Mouse (Mus musculus) adrenal gland, adult 18-20 months (tissue): ENCODE measurements at regions not wholly inside any gene's neighbourhood (a gene's known extent, or its start where the extent isn't known, plus 50 kb on each side); places are given as distances from the start of the nearest gene placed in this dataset.

Source experiments
- DNase-seq, 2 experiments: peaks; one replicate each; pipeline ENCODE4 v3.0.0; 2021 to 2022; ENCODE audit warnings: low spot score in 2 of 2

DNA sequence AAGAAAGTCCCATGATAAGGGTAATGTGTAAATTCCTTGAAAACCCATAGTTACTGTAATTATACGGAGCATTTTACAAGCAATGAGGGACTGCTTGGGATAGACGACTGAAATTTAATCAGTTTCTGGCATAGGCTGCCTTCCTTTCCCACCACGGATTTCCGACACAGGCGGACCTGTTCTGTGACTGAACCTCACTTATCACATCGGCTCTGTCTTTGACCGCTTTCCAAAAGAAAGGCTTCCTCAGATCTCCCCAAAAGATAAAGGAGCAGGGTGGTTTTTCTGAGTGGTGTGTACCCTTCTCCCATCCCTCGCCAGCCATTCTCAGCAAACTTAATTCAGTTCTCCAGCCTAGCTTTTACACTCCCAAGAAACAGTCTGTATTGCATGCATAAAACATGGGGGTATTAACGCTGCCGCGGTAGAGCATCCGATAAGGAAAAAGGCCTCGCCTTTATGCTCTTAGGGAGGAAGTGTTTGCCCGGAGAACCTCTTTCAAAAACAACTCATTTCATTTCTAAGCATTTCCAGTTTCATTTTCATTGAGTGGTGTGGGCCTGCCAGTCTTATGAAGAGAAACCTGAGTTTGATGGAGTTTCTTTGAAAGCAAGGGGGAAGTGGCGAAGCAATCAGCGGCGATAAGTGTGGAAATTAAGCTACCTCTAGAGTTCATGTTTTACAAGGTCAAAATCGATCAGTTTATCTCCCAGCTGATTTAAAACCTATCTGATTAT, 435.8 kb upstream of the Adgrl2 start:
- DNase-seq: no peak

DNA sequence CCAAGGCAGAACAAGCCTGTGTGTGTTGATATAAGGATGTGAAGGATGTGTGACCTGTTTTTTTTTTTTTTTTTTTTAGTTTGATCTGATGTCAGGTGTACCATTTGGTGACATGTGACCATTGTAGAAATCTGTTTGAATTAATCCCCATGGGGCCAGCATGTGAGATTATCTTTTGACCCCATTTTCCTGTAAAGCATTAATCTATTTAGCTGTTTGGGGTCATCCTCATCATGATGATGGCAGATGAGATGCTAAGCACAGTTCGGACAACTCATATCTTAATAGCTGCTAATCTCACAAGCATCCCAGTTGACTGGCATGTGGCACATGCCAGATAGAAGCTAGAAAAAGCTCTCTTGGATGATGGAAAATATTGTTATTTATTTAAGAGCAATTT, 434.0 kb upstream of the Adgrl2 start:
- no peak for DNase-seq

DNA sequence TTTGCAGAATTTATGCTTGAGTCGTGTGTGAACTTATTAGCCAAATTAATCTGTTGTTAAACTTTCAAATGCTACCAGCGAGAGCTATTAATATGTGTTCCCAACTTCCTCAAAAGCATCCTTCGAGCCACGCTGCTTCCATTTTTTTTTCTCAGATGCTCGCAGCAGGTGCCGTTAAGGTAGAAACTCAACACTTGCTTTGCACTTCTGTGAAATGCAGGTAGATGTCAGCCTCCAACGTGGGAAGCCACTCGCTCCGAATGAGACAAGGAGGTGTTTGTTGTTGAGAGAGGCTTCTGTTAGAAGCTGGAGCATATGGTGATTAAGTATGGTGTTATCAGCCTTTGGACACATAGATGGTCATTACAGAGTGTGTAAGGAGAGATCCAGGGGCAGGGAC, 433.1 kb upstream of the Adgrl2 start:
- no peak for DNase-seq

DNA sequence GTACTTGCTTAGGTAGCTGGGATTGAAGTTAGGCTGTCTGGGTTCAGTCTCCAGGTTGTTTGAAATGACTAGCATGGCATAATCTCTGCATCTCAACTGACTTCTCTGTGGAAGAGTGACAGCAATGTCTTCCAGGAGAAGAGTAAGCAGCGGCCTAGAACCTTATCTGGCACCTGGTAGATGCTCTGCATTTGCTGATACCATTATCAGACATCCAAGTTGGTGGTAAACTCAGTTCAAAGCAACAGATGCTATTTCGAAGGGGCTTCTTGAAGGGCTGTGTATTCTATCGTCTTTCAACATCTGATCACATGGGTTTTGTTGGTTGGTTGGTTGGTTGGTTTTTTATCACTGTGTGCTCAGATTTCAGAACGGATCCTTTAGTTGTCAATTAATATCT, 424.7 kb upstream of the Adgrl2 start:
- no peak for DNase-seq

DNA sequence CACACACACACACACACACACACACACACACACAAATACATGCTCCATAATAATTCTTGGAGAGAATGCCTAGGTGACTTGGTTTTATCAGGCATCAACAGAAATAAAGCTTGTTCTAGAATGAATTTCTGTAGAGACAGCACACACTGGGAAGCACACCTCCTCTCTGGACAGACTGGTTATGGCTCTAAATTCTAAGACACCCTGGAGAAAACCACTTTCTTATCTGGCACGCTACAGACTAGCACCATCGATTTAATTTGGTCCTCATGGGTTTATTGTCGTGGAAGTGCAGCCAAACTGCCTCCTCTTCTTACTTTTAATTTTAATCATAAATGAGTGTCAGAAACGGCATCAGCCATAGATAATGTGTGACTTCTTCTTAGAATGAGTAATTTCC, 422.8 kb upstream of the Adgrl2 start:
- no peak for DNase-seq

DNA sequence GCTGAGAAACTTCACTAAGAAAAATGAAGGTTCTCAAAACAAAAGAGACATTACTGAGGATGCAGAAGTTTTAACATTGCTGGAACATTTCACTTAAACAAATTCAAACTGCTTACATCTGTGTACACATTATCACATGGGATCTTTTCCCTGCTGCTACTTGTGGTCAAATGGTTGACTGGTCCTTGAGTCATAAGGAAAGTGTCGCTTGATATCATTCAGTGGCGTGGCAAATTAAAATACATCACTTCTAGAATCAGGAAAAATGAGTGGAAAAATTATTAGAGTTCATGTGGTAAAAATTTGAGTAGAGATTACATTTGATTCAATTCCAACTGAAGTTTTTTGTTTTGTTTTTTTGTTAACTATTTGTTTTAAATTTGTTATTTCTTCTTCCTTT, 420.2 kb upstream of the Adgrl2 start:
- DNase-seq: no peak

DNA sequence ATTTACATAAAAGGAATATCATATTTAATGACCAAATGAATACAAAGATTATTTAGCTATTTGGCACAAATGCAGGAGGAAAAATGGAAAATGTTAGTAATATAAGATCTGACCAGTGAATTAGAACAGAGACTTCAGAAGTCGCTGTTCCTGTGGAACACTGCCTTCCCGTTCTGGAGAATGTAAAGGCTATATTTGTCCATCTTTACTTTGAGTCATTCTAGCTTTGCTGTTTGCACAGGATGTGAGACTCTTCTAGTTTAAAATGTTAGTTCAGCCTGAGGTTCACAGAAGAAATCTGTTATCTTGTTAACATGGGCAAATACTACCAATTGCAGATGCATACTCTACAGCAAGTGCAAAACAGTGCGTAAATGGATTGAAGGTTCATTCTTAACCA, 418.5 kb upstream of the Adgrl2 start:
- no peak for DNase-seq

DNA sequence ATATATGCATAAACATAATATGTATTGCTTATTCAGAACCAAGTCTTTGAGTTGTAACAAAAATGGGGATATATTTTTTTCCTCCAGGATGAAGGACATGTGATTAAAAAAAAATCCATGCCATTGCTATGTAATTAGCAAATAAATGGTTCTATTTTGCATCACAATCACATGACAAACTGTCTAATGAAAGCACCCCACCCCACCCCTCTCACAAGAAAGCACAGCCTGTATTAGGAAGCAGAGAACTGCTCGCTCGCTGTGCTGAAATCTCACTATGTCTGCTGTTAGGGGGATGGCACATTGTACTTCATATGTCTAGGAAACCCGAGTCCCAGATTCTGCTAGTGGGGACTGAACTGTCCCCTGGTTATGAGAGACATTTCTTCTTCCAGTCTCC, 415.5 kb upstream of the Adgrl2 start:
- DNase-seq: no peak

DNA sequence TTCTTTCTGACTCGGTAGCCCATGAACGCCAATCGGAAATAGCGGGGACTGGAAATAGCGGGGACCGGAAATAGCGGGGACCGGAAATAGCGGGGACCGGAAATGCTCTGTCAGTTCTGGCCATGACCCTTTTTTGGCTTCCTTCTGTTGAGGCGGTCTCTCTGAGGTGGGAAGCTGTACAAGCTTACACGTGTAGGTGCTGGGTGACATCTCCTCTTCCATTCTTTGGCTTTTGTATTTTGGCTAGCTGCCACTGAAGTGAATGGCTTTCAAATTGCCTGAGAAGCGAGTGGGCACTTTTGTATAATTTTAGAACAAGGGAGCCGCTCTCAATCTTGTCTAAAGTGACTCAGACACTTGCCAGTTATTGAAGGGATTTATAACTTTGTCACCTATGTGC, 414.3 kb upstream of the Adgrl2 start:
- no peak for DNase-seq

DNA sequence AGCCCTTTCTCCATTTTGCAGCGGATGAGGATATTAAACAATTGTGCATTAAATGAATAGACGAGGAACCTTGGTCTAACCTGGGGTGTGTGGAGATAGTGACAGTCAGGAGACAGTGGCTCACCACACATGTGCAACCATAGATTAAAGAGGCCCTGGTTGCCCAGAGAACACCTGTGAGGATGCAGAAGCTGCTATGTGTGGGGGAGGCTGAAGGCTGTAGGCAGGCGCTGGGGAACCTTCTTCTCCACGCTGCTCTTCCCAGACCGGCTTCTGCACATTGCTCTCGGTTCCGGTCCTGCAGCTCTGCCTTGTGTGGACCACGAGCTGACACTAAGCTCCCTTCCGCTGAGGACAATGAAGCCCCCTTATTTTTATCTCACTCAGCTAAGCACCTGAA, 412.1 kb upstream of the Adgrl2 start:
- DNase-seq: no peak

DNA sequence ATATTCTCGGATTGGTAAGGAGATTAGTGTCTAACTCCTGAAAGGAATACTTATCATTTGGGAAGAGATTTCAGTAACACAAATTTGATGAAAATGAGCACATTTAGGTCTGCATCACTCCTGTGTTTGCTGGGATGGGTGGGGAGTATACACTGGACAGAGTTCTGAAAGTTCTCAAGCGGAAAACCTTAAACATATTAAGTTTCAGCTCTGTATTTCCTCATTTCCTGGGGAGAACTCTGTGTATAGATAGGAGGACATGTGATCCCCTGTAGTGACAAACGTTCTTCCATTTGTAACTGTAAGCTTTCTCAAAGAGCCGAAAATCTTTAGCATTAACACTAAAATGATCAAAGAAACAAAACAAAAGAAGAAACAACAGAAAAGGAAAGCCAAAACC, 404.7 kb upstream of the Adgrl2 start:
- DNase-seq: no peak

DNA sequence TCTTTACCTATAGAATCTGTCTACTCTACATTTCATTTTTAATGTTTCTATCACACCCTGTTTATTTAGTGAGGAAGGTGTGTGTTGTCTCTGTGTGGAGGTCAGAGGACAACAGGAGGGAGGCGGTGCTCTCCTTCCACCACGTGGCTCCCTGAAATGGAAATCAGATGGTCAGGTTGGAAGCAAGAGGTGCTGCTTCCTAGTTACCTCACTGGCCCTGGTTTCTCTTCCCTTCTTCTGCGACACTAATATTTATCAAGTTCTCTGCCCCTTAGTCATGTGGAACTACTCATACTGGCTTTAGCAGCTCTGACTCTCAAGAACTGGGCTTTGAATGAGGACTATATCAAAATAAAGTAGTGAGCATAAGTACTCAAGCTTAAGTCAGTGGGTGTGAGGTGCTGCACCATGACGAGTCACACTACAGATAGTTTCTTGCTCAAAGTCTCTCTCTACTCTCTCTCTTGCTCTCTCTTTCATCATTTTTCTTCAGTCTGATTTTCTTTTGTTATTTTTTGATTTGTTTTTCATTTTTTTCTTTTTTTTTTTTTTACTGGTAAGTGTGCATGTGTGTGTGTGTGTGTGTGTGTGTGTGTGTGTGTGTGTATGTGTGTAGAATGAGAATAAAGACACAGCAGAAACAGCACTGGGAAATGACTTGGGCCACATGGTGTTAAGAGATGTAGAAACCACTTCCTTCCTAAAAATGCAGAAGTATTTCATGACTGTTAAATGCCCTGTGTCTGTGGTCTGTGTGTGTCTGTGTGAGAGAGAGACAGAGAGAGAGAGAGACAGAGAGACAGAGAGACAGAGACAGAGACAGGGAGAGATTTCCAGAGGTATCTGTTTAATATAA, 403.2 kb upstream of the Adgrl2 start:
- DNase-seq: no peak

DNA sequence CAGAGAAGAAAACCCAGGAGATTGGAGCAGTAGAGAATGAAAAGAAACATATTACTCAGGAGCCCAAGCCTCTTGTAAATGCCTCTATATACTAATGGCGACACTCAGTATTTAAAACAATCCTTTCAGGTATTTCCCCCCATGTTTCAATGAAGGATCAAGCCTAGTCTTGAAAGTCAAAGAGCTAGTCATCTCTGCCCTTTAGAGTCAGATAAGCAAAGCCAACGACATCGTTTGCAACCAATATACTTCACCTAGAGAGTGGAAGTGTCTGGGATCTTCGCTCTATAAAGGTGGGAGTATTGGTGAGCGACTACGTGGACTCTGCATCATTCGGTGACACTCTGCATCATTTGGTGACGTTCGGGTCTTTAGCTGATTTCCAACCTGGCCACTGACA, 401.8 kb upstream of the Adgrl2 start:
- no peak for DNase-seq

DNA sequence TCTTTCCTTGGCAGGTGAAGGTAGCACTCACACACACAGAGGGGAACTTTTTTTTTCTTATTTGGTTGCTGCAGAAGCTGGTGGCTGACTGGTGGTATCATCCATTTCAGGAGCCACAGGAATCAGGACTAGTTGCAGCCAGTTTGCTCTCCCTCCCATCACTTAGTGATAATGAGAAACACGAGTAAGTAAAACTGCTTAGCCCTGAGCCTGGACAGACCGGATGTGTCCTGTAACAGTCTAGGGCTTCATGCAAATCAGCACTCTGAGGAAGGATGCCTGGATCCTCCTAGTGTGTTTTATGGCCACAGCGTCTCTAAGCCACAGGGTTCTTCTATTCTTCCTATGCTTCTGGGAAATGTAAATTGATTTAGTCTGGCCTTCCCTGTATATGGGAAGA, 397.2 kb upstream of the Adgrl2 start:
- no peak for DNase-seq

DNA sequence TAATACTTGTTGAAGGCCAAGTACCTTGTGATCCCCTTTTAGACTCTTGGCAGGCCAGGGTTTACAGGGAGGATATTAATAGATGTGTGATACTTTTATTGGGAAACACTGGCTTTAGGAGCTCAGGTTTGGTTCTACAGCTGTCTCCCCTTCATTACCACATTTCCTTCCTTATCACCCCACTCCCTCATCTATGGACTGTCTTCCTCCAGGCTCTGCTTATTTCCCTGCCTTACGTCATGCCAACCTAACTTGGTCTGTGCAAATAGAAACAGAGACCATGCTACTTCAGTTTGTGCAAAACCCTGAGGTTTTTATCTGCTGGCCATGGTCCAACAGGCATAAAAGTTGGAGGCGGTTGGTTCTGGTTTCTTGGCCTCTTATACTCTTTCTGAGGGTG, 395.7 kb upstream of the Adgrl2 start:
- DNase-seq: no peak

DNA sequence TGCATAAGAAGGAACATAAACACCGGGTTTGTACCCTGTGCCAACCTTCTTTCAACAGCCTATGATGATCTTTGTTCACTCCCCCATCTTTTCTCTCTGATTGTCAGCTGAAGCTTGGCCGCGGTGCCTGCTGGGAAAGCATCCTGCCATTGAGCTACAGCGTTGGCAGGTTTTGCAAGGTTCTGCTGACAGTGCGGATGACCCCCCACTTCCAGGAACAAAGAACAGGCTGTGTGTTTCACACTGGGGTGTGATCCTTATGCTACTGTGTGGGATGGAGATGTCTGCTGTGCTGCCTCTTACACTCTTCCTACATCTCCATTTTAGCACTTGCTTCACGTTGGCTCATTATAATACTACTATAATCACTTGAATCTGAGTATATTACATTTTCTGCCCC, 395.0 kb upstream of the Adgrl2 start:
- no peak for DNase-seq

DNA sequence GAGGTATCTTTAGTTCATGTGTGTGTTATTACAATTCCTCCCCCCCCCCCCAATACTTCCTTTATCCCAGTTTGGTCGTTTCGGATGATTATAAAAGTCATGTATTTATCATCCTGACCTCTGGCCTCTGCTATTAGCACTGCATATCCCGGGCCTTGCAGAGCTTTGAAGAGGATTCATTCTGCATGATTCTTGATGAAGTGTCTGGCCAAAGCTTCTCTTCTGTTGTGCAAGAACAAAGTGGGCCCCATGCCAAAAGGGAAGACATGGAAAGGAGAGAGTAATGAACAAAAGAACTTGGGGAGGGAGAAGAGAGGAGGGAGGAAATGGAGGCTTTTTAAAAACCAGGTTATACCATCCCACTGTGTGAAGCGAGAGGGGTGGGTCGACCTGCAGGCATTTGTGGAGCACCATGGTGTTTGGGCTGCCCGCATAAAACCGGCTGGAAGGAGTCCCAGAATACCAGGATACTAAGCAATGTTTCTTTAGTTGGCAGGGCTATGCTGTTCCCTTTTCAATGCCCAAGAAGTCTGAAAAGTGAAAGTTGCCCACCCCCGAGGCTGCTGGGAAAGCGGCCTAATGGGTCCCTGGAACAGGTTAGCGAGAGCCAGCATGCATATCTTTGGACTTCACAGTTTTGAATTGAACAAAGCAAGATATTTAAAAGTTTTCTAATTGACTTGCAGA, 391.3 kb upstream of the Adgrl2 start:
- DNase-seq: peak; percentile 25 to 40

DNA sequence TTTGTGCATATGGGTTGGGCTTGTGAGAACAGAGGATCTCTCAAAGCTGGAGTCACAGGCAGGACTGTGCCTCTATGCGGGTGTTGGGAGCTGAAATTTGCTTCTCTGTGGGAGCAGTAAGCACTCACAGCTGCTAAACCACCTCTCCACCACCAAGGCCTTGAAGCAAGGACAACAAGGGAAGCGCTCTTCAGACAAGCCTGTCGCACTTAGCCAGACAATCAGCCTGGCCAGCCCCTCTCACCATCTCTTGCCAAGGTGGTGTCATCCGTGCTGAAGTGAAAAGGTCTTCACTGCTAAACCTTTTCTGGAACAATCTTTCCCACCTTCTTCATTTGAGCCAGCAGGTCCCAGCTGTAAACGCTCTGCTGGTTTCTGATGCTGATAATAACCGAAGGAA, 390.7 kb upstream of the Adgrl2 start:
- DNase-seq: no peak

DNA sequence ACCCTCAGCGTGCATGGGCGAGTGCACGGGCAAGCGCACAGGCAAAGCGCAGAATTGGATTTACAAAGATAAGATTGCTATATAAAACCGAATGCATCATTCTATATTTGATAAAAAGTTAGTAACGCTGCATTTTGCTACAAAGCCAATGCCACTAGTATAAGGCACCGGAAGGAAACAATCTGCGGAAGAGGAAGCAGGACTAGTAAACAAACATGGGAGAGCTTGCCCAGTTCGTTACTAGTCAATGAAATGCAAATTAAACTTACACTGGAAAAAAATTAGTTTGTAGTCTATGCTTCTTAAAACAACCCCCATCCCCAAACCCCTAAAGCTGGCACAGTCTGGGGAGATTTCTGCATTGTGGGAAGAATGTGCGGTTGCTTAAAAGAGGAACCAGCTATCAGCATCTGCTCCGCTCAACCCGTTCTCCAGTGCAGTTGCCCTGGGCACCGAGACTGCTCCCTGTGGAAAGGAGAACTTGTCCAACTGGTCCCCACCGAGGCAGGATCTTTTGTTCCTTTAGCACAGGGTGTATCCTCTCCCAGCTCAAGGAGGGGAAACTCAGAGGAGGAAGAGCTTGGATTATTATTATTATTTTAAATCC, 389.6 kb upstream of the Adgrl2 start:
- DNase-seq: no peak

DNA sequence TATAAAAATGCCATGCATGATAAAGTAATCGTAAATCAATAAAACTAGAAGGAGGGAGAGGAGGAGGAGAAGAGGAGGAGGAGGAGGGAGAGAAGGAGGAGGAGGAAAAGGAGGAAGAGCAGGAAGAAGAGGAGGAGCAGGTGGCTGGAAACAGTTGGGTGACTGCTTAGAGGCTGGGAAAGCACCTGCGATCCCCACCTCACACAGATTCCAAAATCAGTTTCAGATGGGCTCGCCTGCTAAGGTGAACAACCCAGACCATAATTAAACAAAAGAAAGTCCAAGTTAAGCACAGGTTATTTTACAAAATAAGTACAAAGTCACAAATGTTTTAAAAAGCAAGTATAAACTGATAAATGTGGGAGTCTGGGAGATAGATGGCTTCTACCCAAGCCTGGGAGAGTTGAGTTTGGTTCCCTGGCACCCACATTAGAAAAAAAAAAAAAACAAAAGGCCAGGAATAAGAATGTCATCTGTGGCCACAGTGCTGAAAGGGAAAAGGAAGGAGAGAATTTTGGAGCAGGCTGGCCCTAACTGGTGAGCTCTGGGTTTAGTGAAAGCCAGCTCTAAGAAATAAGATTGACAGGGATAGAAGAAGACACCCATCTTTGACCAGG, 389.0 kb upstream of the Adgrl2 start:
- no peak for DNase-seq

DNA sequence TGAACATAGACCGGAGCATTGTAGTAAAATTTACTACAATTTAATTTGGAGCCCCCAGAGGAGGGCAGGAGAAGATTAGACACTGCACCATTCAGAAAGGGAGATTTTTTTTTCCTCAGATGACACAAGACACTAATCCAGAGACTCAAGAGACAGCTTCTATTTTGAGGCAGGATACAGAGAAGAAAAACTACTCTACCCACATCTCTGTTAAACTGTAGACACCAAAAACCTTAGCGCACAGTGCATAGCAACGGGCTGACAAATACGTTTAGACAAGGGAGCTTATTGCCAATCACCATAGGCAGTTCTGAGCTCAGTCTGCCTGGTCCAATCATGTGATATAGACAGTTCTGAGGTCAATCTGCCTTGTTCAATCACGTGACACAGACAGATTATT, 381.1 kb upstream of the Adgrl2 start:
- no peak for DNase-seq
